Mouse (Mus musculus) brown adipose tissue, adult 24 weeks (tissue): Measurements from ENCODE around the gene Ptpn1. TPM values are rescaled to one million over a fixed set of nuclear protein-coding genes. Genes with fewer than 3 reads are reported as not detected.

Experiments used
- H3K27ac ChIP-seq: fragments of 200-500 bp; replicated peaks from 2 replicates; pipeline ENCODE4 v1.5.1; 2012; ENCODE audit warnings: low read depth, mild to moderate bottlenecking, low read length
- H3K4me1 ChIP-seq: fragments of 200-500 bp; 2 replicates; pipeline ENCODE4 v1.6.1; 2012; ENCODE audit warnings: low read length, mixed read lengths; ENCODE audit not compliant: control insufficient read depth, insufficient read depth, insufficient read length
- H3K4me3 ChIP-seq: fragments of 200-500 bp; 2 replicates; pipeline ENCODE4 v1.5.1; 2012; ENCODE audit warnings: low read depth, mild to moderate bottlenecking, low read length, moderate library complexity; ENCODE audit not compliant: insufficient read depth
- polyA plus RNA-seq: library from polyadenylated mRNA; stranded (reverse); fragments of >200 nt; gene quantifications from 2 replicates; pipeline ENCODE4 v1.2.4, GENCODE M21; 2012; ENCODE audit not compliant: missing spikeins, insufficient read depth, insufficient read length

The Ptpn1 gene
- polyA plus RNA-seq, 1 experiment, result 16.2 TPM

- Histone ChIP-seq H3K4me3 (no peak overlapping the region), H3K4me1 (no peaks in the 10 kb centered on the region), H3K27ac (no peak overlapping the region)
These were observed 61.4 kb downstream of the Ptpn1 start for GRCm38 (mm10) chr2:167993260-167993659.

- H3K4me3 ChIP-seq, result no peak overlapping the region
- no peak overlapping the region for H3K27ac ChIP-seq
These were observed 64.2 kb downstream of the Ptpn1 start for GRCm38 (mm10) chr2:167995870-167996635.

DNA sequence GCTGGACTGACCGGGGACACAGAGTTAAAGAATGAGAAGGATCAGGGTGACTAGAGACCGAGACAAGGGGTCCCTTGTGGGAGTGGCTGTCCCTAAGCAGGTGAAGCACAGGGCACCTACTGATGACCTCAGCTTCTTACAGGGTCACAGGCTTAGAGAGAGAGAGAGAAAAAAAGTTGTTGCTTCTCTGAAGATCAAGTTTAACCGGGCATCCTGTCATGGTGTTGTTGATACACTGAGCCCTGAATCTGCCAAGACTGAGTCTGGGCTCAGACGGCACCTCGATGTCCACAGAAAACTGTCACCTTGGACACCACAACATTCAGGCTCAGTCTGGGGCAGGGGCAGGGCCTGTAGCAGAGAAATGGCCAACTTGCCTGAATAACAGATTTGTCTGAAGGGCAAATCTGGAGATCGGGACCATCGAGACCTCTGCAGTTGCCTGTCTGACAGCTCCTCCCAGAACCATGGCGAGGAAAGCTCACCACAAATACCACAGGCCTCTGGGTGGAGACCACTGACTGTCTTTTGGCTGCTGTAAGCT is 64.9 kb downstream of the Ptpn1 start:
- no peak overlapping the region for H3K27ac ChIP-seq
- no peak overlapping the region for H3K4me3 ChIP-seq
- no peaks in the 10 kb centered on the region for H3K4me1 ChIP-seq

More at GRCm38 (mm10) chr2:167995870-167996635, 64.2 kb downstream of the Ptpn1 start:
- H3K4me1 ChIP-seq, result no peaks in the 10 kb centered on the region

- no peaks in the 10 kb centered on the region for H3K4me1 ChIP-seq
- H3K4me3 ChIP-seq, result no peak overlapping the region
- no peak overlapping the region for H3K27ac ChIP-seq
These were observed 65.7 kb downstream of the Ptpn1 start for GRCm38 (mm10) chr2:167997562-167997961.

DNA sequence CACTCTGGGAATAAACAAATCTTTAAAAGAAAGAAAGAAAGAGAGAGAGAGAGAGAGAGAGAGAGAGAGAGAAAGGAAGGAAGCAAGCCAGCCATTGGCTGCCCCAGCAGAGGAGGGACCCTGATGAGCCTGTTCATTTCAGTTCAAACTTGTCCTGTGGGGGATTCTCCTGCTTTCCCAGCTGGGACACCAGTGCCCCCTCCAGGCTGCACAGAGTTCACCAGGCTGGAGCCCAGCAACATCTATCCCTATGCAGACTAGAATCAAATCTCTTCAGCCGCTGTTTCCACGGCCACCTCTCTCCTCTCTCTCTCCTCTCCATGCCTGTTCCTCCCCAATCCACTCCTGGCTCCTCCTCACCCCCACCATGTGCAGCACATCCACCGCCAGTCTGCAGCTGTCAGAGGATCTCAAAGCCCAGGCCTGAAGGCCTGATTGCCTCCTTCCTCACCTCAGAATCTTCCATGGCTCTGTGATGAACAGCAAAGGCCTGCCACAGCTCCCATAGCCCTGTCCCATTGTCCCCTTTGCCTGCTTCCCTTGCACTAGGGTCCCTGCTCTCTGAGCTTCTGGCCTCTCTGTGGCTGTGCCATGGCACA is 67.4 kb downstream of the Ptpn1 start:
- H3K4me3 ChIP-seq, result no peak overlapping the region

GRCm38 (mm10) chr2:168002188-168002587 is 70.3 kb downstream of the Ptpn1 start:
- Histone ChIP-seq H3K4me1 (0 out of 2 replicates have a peak, but pooled peaks cover 5% of the 10 kb centered on the region), H3K4me3 (no peak overlapping the region), H3K27ac (no peak overlapping the region)

More for the DNA sequence above, 67.4 kb downstream of the Ptpn1 start:
- no peaks in the 10 kb centered on the region for H3K4me1 ChIP-seq
- H3K27ac ChIP-seq, result no peak overlapping the region

- H3K4me3 ChIP-seq, result no peak overlapping the region
- no peak overlapping the region for H3K27ac ChIP-seq
- 0 out of 2 replicates have a peak, but pooled peaks cover 5% of the 10 kb centered on the region for H3K4me1 ChIP-seq
These were observed 71.0 kb downstream of the Ptpn1 start for GRCm38 (mm10) chr2:168002884-168003283.

DNA sequence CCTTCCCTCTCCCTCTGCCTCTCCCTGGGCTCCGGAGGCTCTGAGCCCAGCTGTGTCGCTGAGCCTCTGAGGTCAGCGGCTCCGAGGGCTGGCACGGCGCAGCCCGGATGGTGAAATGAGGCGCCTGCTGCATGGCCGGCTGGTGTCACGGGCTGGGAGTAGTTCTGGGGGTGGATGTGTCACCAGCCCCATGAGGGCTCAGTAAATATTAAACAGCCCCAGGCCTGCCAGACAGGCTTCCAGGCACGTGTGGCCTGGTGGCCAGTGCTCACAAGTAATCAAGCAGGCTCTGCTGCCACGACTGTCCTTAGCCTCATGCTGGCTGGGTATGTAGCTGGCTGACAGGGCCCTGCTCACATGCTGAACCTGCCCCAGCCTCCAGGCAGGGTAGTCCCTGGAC is 71.6 kb downstream of the Ptpn1 start:
- Histone ChIP-seq H3K4me1 (0 out of 2 replicates have a peak, but pooled peaks cover 5% of the 10 kb centered on the region), H3K4me3 (no peak overlapping the region), H3K27ac (no peak overlapping the region)

DNA sequence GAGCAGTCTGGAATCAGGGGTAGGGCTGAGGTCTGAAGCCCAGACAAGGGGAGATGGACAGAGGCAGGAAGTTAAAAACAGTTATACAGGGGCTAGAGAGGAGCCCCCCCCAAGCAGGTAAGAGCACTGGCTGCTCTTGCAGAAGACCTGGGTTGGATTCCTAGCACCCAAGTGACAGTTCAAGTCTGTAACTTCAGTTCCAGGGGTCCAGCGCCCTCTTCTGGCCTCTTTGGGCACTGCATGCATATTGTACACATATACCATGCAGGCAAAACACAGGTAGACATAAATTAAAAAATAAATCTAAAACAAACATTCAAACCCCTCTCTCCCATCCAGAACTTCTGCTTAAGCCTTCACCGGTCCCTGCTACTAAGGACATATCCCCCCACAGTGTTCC is 72.5 kb downstream of the Ptpn1 start:
- Histone ChIP-seq H3K4me1 (0 out of 2 replicates have a peak, but pooled peaks cover 5% of the 10 kb centered on the region), H3K4me3 (no peak overlapping the region), H3K27ac (no peak overlapping the region)

DNA sequence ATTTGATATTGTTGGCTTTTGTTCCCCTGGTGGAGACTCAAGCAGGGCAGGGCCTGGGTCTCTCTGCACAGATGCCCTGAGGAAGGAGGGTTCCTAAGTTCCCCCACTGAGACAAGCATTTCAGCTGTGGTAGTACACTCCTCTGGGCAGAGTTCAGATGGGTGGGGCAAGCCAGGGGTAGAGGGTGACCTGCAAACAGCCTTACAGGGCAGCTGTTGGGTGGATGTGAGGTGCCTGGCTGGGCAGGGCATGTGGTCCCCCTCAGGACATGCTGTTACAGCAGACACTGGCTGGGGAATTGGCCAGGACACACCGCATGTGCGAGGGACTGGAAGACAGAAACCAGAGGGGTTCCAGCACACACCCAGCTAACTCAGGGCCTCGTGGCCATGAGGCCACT is 73.1 kb downstream of the Ptpn1 start:
- Histone ChIP-seq H3K27ac (no peak overlapping the region), H3K4me3 (no peak overlapping the region), H3K4me1 (0 out of 2 replicates have a peak, but pooled peaks cover 5% of the 10 kb centered on the region)

DNA sequence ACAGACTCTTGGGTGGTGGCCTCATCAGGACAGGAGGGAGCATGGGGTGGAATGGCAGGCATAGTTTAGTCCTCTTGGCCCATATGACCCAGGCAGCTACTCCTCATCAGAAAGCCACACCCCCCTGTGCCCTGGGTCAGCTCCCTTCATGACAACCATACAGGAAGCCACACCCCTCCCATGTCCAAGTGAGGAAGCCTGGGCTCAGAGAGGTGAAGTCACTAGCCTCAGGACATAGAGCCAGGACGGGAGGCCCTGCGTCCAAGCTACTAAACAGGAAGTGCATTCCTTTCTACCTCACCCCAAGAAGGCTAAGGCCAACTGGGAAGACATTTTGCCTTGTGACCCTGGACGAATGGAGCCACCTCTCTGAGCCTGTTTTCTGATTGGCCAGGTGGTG is 73.8 kb downstream of the Ptpn1 start:
- peaks cover 5% of the 10 kb centered on the region; the same call in 1 of the 2 replicates for H3K4me1 ChIP-seq
- no peak overlapping the region for H3K4me3 ChIP-seq

DNA sequence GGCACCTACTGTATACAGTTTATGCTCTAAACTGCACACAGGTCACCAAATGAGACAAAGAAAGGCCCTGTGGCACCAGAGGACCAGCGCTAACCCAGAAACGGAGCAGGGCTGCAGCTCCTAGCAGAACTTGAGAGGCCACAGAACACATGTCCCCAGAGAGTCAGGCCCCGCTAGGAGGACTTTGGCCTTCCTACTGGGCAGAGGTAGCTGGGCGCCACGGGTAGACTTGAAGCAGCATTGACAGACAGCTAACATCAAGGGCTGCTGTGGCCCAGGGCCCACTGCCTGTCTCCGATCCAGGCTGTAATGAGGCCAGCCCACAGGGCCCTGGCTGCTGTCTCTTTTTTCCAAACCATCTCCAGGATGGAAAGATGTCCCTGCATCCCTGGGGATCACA is 74.6 kb downstream of the Ptpn1 start:
- Histone ChIP-seq H3K27ac (no peak overlapping the region), H3K4me1 (peaks cover 5% of the 10 kb centered on the region; the same call in 1 of the 2 replicates), H3K4me3 (no peak overlapping the region)

More for the DNA sequence above, 73.8 kb downstream of the Ptpn1 start:
- H3K27ac ChIP-seq, result no peak overlapping the region

GRCm38 (mm10) chr2:168008132-168008531 is 76.3 kb downstream of the Ptpn1 start:
- Histone ChIP-seq H3K27ac (no peak overlapping the region), H3K4me1 (peaks cover 5% of the 10 kb centered on the region; the same call in 1 of the 2 replicates), H3K4me3 (no peak overlapping the region)

GRCm38 (mm10) chr2:168009936-168010668 is 78.2 kb downstream of the Ptpn1 start, which contains the start of gene Ripor3:
Gene Ripor3, minus strand, starts transcription at chr2:168010618.
- no peak within 1 kb of the TSS for H3K4me3 ChIP-seq
- peaks cover 5% of the 10 kb centered on the region; the same call in 1 of the 2 replicates for H3K4me1 ChIP-seq
- no peak within 1 kb of the TSS for H3K27ac ChIP-seq

DNA sequence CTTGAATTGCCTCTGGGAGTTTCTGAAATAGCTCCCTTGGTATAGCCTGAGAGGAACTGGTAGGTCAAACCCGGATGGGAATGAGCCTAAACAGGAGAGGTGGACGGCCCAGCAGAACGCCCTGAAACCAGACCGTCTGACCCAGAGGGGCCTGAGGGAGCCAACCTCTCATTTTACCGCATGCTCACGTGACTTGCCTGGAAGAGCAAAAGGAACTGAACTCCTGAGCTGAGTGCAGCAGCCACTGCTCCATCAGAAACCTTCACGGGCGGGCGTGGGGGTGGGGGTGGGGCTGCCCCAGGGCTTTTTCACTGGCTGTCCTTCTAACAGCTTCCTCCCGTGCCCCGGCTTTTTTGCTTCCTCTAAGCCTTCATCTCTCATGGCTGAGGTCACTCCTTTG is 79.0 kb downstream of the Ptpn1 start:
- Histone ChIP-seq H3K4me3 (no peak overlapping the region), H3K4me1 (peaks cover 2% of the 10 kb centered on the region; the same call in 1 of the 2 replicates), H3K27ac (no peak overlapping the region)
